Mouse (Mus musculus): ENCODE measurements at regions not wholly inside any gene's neighbourhood (a gene's known extent, or its start where the extent isn't known, plus 50 kb on each side); places are given as distances from the start of the nearest gene placed in this dataset.

GRCm38 (mm10) chr15:27405721-27406161 lies 60.7 kb upstream of the Ank start:
- peak; percentile 89 for DNase-seq (ENCODE audit: low spot score)

GRCm38 (mm10) chr15:27409856-27410255 lies 56.6 kb upstream of the Ank start:
- DNase-seq (ENCODE audit: low spot score) = no peak

GRCm38 (mm10) chr15:27412304-27412703 lies 54.2 kb upstream of the Ank start:
- no peak for DNase-seq (ENCODE audit: low spot score)

- no peak for DNase-seq (ENCODE audit: low spot score)
Observed at GRCm38 (mm10) chr15:27412761-27413160, 53.7 kb upstream of the Ank start.

GRCm38 (mm10) chr15:27413486-27413885 lies 53.0 kb upstream of the Ank start:
- no peak for DNase-seq (ENCODE audit: low spot score)

GRCm38 (mm10) chr15:27414819-27415218 lies 51.7 kb upstream of the Ank start:
- DNase-seq (ENCODE audit: low spot score) = peak; percentile 77
